Mouse (Mus musculus) forebrain, embryonic 15.5 days (tissue): ENCODE measurements around the gene Galntl6. TPM values are rescaled to one million over a fixed set of nuclear protein-coding genes. Genes with fewer than 3 reads are reported as not detected.
"Not testable (repeated sequence)": the region's sequence is repeated elsewhere in the genome, so short reads cannot be mapped to it uniquely, and the experiment has no call there.

Experiments
- ATAC-seq: fragments of 200-750 bp; cut with Nextera tagmentation; replicated peaks from 2 replicates; pipeline ENCODE4 v1.8.0; 2017; ENCODE audit warnings: mild to moderate bottlenecking, moderate TSS enrichment, moderate library complexity
- H3K27ac ChIP-seq: fragments of 300-500 bp; sonication (generic); replicated peaks from 2 replicates; pipeline ENCODE4 v1.5.1; 2015; ENCODE audit warnings: mild to moderate bottlenecking, inconsistent platforms
- H3K27me3 ChIP-seq: fragments of 300-500 bp; sonication (generic); 2 replicates; pipeline ENCODE4 v1.6.1; 2015; ENCODE audit warnings: inconsistent platforms
- H3K36me3 ChIP-seq: fragments of 300-500 bp; sonication (generic); 2 replicates; pipeline ENCODE4 v1.6.1; 2015; ENCODE audit warnings: mild to moderate bottlenecking, inconsistent platforms
- H3K4me1 ChIP-seq: fragments of 300-500 bp; sonication (generic); 2 replicates; pipeline ENCODE4 v1.6.1; 2015; ENCODE audit warnings: inconsistent platforms
- H3K4me2 ChIP-seq: fragments of 300-500 bp; sonication (generic); replicated peaks from 2 replicates; pipeline ENCODE4 v1.6.1; 2015; ENCODE audit warnings: mild to moderate bottlenecking, inconsistent platforms
- H3K4me3 ChIP-seq: fragments of 300-500 bp; sonication (generic); 2 replicates; pipeline ENCODE4 v1.5.1; 2015; ENCODE audit warnings: mild to moderate bottlenecking, inconsistent platforms
- H3K9ac ChIP-seq: fragments of 300-500 bp; sonication (generic); replicated peaks from 2 replicates; pipeline ENCODE4 v1.6.1; 2015; ENCODE audit warnings: mild to moderate bottlenecking, inconsistent platforms
- H3K9me3 ChIP-seq: fragments of 300-500 bp; sonication (generic); 2 replicates; pipeline ENCODE4 v1.6.1; 2016; ENCODE audit warnings: inconsistent platforms
- WGBS: fragments of 180-500 bp; shearing (Covaris S2); methylation state at CpG from one replicate; pipeline ENCODE4 v1.1.7; 2015; ENCODE audit warnings: mixed read lengths; 5-methylcytosine and 5-hydroxymethylcytosine counted together
- polyA plus RNA-seq: library from polyadenylated mRNA; unstranded; fragments of >200 nt; fragmentation: Nextera tagmentation; extraction: Ambion mirVana; gene quantifications from 2 replicates; pipeline ENCODE4 v1.2.1, GENCODE M21; 2015

Galntl6 gene
- polyA plus RNA-seq, 1 experiment from 2014 or later = 7.3 TPM

DNA sequence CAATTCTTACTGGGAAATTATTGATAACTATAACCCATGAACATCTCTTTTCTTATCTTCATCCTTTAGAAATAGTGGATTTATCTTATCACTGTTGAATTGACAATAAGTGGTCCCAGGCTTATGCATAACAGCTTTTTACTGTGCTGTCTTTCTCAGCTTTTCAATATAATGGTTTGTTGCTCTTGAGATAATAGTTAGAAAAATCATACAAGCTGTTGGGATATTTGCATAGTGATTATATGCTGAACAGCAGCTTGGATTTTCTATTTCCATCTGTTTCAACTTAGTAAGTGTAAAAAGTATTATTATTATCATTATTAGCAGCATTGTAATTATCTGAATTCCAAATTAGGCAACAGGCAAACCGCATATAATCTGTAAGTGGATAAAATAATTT is 337.1 kb downstream of the Galntl6 start:
- peak; percentile 63 for ATAC-seq
- Histone ChIP-seq H3K9me3 (no peaks in the 10 kb centered on the region), H3K4me3 (no peak overlapping the region), H3K4me2 (no peak overlapping the region), H3K27ac (peak overlapping the region; percentile 31; the same call in 1 of the 2 replicates), H3K4me1 (peaks cover 7% of the 10 kb centered on the region), H3K36me3 (no peaks in the 10 kb centered on the region), H3K27me3 (no peaks in the 10 kb centered on the region), H3K9ac (no peak overlapping the region)
- 48% methylated on average over 1 of the region's 1 CpGs for WGBS

- no peaks in the 10 kb centered on the region for H3K27me3 ChIP-seq
- no peak for ATAC-seq
- no peak overlapping the region for H3K4me2 ChIP-seq
- no peak overlapping the region for H3K4me3 ChIP-seq
- no peak overlapping the region for H3K9ac ChIP-seq
- H3K36me3 ChIP-seq = no peaks in the 10 kb centered on the region
- no peaks in the 10 kb centered on the region for H3K4me1 ChIP-seq
- 18% methylated on average over 2 of the region's 2 CpGs for WGBS
- H3K27ac ChIP-seq = no peak overlapping the region
- no peaks in the 10 kb centered on the region for H3K9me3 ChIP-seq
Observed at GRCm38 (mm10) chr8:58568086-58568485, 344.4 kb downstream of the Galntl6 start.

DNA sequence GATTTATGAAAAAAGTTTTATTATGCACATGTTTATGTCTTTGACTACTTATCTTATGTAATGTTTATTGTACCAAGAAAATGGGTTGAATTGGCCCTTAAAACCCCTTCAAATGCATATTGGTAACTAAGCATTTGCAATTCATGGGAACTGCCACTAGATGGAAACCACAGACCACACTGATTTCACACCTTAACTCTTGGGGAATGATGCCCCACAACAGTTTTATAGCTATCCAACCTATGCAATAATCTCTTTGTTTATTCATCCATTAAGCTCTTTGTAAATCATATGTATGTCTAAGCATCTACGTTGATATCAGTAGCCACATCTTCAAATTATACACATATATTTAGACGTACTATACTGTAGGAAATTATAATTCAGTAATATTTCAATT is 346.3 kb downstream of the Galntl6 start:
- no peaks in the 10 kb centered on the region for H3K9me3 ChIP-seq
- H3K9ac ChIP-seq = no peak overlapping the region
- H3K4me3 ChIP-seq = no peak overlapping the region
- no peak overlapping the region for H3K27ac ChIP-seq
- no peaks in the 10 kb centered on the region for H3K4me1 ChIP-seq
- peak; percentile 57 for ATAC-seq
- WGBS = 57% methylated on average over 2 of the region's 2 CpGs
- no peaks in the 10 kb centered on the region for H3K36me3 ChIP-seq
- H3K27me3 ChIP-seq = no peaks in the 10 kb centered on the region
- no peak overlapping the region for H3K4me2 ChIP-seq

DNA sequence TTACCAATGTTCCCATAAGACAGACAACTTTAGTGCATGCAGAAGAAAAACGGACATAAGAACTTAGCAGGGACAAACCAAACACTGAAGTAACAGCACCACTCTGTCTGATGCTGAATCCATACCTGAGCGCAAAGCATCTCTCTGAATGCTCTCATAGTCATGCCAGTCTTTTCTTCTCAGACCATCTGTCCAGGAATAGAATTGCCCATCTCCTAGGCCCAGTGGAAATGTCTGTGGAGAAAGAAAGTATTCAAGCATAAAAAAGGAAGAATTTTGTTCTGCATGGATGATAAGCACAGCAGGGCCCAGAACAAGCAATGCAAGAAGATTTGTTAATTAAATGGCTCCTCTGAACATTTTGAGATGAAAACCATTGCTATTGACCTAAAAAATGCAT is 376.7 kb downstream of the Galntl6 start:
- Histone ChIP-seq H3K36me3 (no peaks in the 10 kb centered on the region), H3K9ac (no peak overlapping the region), H3K4me1 (no peaks in the 10 kb centered on the region), H3K4me3 (no peak overlapping the region), H3K9me3 (no peaks in the 10 kb centered on the region), H3K27me3 (no peaks in the 10 kb centered on the region), H3K4me2 (no peak overlapping the region), H3K27ac (no peak overlapping the region)
- no peak for ATAC-seq
- WGBS = 85% methylated on average over 2 of the region's 2 CpGs

DNA sequence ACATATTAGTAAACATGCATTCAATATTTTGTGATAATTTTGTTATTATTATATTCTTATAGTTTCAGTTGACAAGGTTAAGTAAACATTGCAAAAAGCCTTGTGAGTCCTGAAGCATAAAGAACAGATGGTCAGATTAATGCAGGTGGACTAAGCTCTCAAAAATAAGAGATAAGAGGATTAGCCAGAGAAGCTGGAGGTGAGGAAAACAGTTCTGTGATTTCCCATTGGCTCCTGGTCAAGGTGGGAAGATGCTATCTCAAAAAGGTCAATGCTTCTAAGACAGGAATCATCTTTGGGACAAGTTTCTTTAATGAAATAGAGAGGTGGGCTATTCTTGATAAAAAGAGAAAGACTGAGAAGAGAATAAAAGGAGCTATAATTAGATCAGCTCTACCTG is 377.8 kb downstream of the Galntl6 start:
- Histone ChIP-seq H3K4me2 (no peak overlapping the region), H3K9me3 (no peaks in the 10 kb centered on the region), H3K4me3 (no peak overlapping the region), H3K4me1 (no peaks in the 10 kb centered on the region), H3K9ac (no peak overlapping the region), H3K27me3 (no peaks in the 10 kb centered on the region), H3K27ac (no peak overlapping the region), H3K36me3 (no peaks in the 10 kb centered on the region)
- no peak for ATAC-seq

GRCm38 (mm10) chr8:58523443-58523842 is 389.0 kb downstream of the Galntl6 start:
- WGBS = 33% methylated on average over 1 of the region's 1 CpGs
- Histone ChIP-seq H3K4me1 (no peaks in the 10 kb centered on the region), H3K36me3 (no peaks in the 10 kb centered on the region), H3K9ac (no peak overlapping the region), H3K4me3 (no peak overlapping the region), H3K27ac (no peak overlapping the region), H3K9me3 (no peaks in the 10 kb centered on the region), H3K4me2 (no peak overlapping the region), H3K27me3 (no peaks in the 10 kb centered on the region)
- no peak for ATAC-seq

DNA sequence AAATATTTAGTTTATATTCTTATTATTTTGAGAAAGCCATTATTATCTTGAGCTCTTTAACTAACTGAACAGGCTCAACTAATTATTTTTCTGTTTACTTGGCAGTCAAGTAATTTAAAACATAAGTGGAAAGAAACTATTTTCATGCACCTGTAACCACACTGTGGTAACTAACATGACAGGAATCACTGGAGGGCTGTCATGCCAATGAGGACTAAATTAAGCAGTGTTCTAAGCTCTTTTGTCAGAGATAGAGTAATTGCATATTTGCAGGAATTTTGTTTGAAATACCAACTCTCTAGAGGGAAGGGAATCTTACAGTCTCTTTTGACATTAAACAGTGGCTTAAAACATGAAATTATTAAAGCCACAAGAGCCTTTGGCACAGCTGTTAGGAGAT is 390.5 kb downstream of the Galntl6 start:
- no peak for ATAC-seq
- Histone ChIP-seq H3K27ac (no peak overlapping the region), H3K4me3 (no peak overlapping the region), H3K4me1 (no peaks in the 10 kb centered on the region), H3K9ac (no peak overlapping the region), H3K36me3 (no peaks in the 10 kb centered on the region), H3K9me3 (no peaks in the 10 kb centered on the region), H3K27me3 (no peaks in the 10 kb centered on the region), H3K4me2 (no peak overlapping the region)

- H3K36me3 ChIP-seq = no peaks in the 10 kb centered on the region
- H3K27me3 ChIP-seq = no peaks in the 10 kb centered on the region
- no peak overlapping the region for H3K27ac ChIP-seq
- no peaks in the 10 kb centered on the region for H3K9me3 ChIP-seq
- no peak overlapping the region for H3K4me3 ChIP-seq
- H3K9ac ChIP-seq = no peak overlapping the region
- no peak for ATAC-seq
- H3K4me1 ChIP-seq = no peaks in the 10 kb centered on the region
- H3K4me2 ChIP-seq = no peak overlapping the region
Observed at GRCm38 (mm10) chr8:58510516-58510915, 401.9 kb downstream of the Galntl6 start.

- Histone ChIP-seq H3K9ac (no peak overlapping the region), H3K36me3 (no peaks in the 10 kb centered on the region), H3K4me2 (no peak overlapping the region), H3K9me3 (no peaks in the 10 kb centered on the region), H3K4me3 (no peak overlapping the region), H3K4me1 (no peaks in the 10 kb centered on the region), H3K27ac (no peak overlapping the region), H3K27me3 (no peaks in the 10 kb centered on the region)
- ATAC-seq = no peak
- WGBS = 58% methylated on average over 1 of the region's 1 CpGs
Observed at GRCm38 (mm10) chr8:58509051-58509450, 403.4 kb downstream of the Galntl6 start.

GRCm38 (mm10) chr8:58487099-58487498 is 425.3 kb downstream of the Galntl6 start:
- Histone ChIP-seq H3K27me3 (no peaks in the 10 kb centered on the region), H3K36me3 (no peaks in the 10 kb centered on the region), H3K4me2 (no peak overlapping the region), H3K4me3 (no peak overlapping the region), H3K4me1 (no peaks in the 10 kb centered on the region), H3K9ac (no peak overlapping the region), H3K27ac (no peak overlapping the region), H3K9me3 (no peaks in the 10 kb centered on the region)
- 67% methylated on average over 4 of the region's 4 CpGs for WGBS
- ATAC-seq = no peak

- not testable (repeated sequence) for H3K4me1 ChIP-seq, ATAC-seq, H3K9ac ChIP-seq, H3K36me3 ChIP-seq, H3K4me3 ChIP-seq, H3K4me2 ChIP-seq, H3K27ac ChIP-seq, H3K27me3 ChIP-seq, H3K9me3 ChIP-seq
- 88% methylated on average over 2 of the region's 2 CpGs for WGBS
Observed at GRCm38 (mm10) chr8:58463342-58463741, 449.1 kb downstream of the Galntl6 start.

GRCm38 (mm10) chr8:58442696-58443095 is 469.7 kb downstream of the Galntl6 start:
- H3K4me3 ChIP-seq = no peak overlapping the region
- no peak overlapping the region for H3K9ac ChIP-seq
- no peaks in the 10 kb centered on the region for H3K4me1 ChIP-seq
- no peaks in the 10 kb centered on the region for H3K27me3 ChIP-seq
- no peaks in the 10 kb centered on the region for H3K9me3 ChIP-seq
- 69% methylated on average over 2 of the region's 2 CpGs for WGBS
- ATAC-seq = no peak
- H3K36me3 ChIP-seq = no peaks in the 10 kb centered on the region
- no peak overlapping the region for H3K4me2 ChIP-seq
- H3K27ac ChIP-seq = no peak overlapping the region

DNA sequence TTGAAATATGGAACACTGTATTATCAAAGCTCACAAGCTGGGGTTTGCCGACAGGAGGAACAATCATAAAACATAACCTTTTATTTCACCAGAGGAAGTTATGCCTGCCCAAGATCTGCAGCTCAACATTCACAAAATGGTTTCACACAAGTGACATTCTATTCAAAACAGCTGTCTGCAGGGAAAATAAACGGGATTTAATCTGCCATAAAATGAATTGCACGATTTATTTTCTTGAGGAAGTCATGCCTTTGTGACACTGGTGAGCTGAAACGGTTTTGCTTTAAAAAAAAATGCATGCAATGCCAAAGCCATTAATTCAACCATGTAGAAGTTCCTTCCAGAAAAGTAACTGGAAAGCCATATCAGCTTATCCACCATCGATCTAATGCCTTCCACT is 494.0 kb downstream of the Galntl6 start:
- Histone ChIP-seq H3K27ac (no peak overlapping the region), H3K9ac (no peak overlapping the region), H3K4me3 (no peak overlapping the region), H3K27me3 (no peaks in the 10 kb centered on the region), H3K36me3 (no peaks in the 10 kb centered on the region), H3K4me2 (no peak overlapping the region), H3K9me3 (no peaks in the 10 kb centered on the region), H3K4me1 (no peaks in the 10 kb centered on the region)
- no peak for ATAC-seq
- WGBS = 65% methylated on average over 5 of the region's 5 CpGs
